15 mouse cellular contexts compared by ENCODE assay signal in the genomic region with DNA sequence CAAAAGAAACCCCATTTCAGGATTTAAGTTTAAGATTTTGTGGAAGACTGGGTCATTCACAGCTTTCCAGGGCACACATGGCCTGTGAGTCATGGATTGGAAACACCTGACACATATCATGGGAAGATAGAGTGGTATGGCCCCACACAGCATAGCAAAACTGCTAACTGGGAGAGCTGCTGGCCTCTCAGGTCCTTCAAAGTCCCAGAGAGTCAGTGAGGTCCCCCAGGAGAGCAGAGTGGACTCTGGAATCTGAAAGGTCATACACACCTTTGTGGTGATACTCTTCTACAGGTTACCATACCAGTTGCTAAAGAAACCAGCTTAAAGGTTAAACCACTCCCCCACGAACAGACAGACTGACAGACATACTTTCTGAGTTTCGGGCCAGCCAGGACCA.
"Had no signal": no experiment of that assay in that cellular context is flagged by ENCODE, and none has a peak within 500 bp of the region (broad histone marks: within the 10 kb centered on the region; RNA-seq: fewer than 3 reads in every experiment).

No protein-coding gene starts in this region.

- H3K27me3 ChIP-seq: limb, embryonic 12.5 days; liver, embryonic 13.5 days; neural tube, embryonic 15.5 days had no signal

- H3K4me2 ChIP-seq: limb, embryonic 12.5 days; liver, embryonic 13.5 days; neural tube, embryonic 15.5 days had no signal

- DNase-seq: kidney, adult 9 months; kidney, postnatal 4 days; liver, embryonic 13.5 days; lung, adult 2 months; lung, postnatal 36 days; midbrain, embryonic 14.5 days; right cerebral cortex, adult 18-20 months; right cerebral cortex, postnatal 25 days; thymus, postnatal 4 days had no signal

- H3K4me1 ChIP-seq: limb, embryonic 12.5 days; neural tube, embryonic 15.5 days had no signal

- H3K27ac ChIP-seq: kidney, postnatal 0 days; layer of hippocampus, adult 2 months; limb, embryonic 12.5 days; liver, embryonic 13.5 days; neural tube, embryonic 15.5 days had no signal

- H3K9me3 ChIP-seq: limb, embryonic 12.5 days; liver, embryonic 13.5 days; neural tube, embryonic 15.5 days had no signal

- H3K4me3 ChIP-seq: layer of hippocampus, adult 2 months; limb, embryonic 12.5 days; liver, embryonic 13.5 days; myocyte; neural tube, embryonic 15.5 days had no signal

- H3K36me3 ChIP-seq: limb, embryonic 12.5 days; liver, embryonic 13.5 days; neural tube, embryonic 15.5 days had no signal

- ATAC-seq: lung, postnatal 0 days had no signal

- H3K9ac ChIP-seq: limb, embryonic 12.5 days; liver, embryonic 13.5 days; neural tube, embryonic 15.5 days had no signal
